Mouse (Mus musculus) G1E (cell line): ENCODE data around the gene Ntmt1. TPM values are rescaled to one million over a fixed set of nuclear protein-coding genes. Genes with fewer than 3 reads are reported as not detected.

ENCODE experiments used
- ATAC-seq: 2 replicates; pipeline ENCODE4 v1.8.0; 2016; ENCODE audit warnings: mild to moderate bottlenecking; ENCODE audit not compliant: insufficient number of reproducible peaks, poor library complexity, low FRiP score, severe bottlenecking; ENCODE audit errors: extremely low read depth
- DNase-seq: peaks from one replicate; pipeline ENCODE4 v3.0.0; 2012; ENCODE audit warnings: low spot score
- H3K27me3 ChIP-seq: 2 replicates; pipeline ENCODE4 v1.6.1; 2012; ENCODE audit warnings: mild to moderate bottlenecking, low read length, inconsistent platforms; ENCODE audit not compliant: insufficient read depth
- H3K36me3 ChIP-seq: replicated peaks from 2 replicates; pipeline ENCODE3; 2012; ENCODE audit warnings: mild to moderate bottlenecking, inconsistent platforms
- H3K4me1 ChIP-seq: 2 replicates; pipeline ENCODE4 v1.6.1; 2012; ENCODE audit warnings: low read depth, low read length, inconsistent platforms, mixed read lengths; ENCODE audit not compliant: insufficient read depth
- H3K4me3 ChIP-seq: 2 replicates; pipeline ENCODE4 v1.5.1; 2012; ENCODE audit warnings: low read depth, mild to moderate bottlenecking, inconsistent platforms, low read length, moderate library complexity, mixed read lengths
- H3K9me3 ChIP-seq: replicated peaks from 2 replicates; pipeline ENCODE4 v1.6.1; 2012; ENCODE audit warnings: inconsistent platforms
- CTCF ChIP-seq: IDR thresholded peaks from 2 replicates; pipeline ENCODE4 v1.5.1; 2012; ENCODE audit warnings: low read depth, low read length, inconsistent platforms, mixed read lengths
- GATA1 ChIP-seq: IDR thresholded peaks from 2 replicates; pipeline ENCODE4 v1.6.1; 2012; ENCODE audit warnings: borderline replicate concordance, low read length, inconsistent platforms, mixed read lengths
- GATA2 ChIP-seq: IDR thresholded peaks from 2 replicates; pipeline ENCODE4 v1.6.1; 2012; ENCODE audit warnings: low read depth, low read length, inconsistent platforms, borderline replicate concordance
- POLR2AphosphoS5 ChIP-seq: IDR thresholded peaks from 2 replicates; pipeline ENCODE4 v1.6.1; 2012; ENCODE audit warnings: low read depth, low read length, inconsistent platforms; ENCODE audit not compliant: insufficient replicate concordance
- TAL1 ChIP-seq: conservative IDR thresholded peaks from 2 replicates; pipeline ENCODE4 v1.6.1; 2012; ENCODE audit warnings: low read depth, low read length, inconsistent platforms, mixed read lengths
- polyA plus RNA-seq: library from polyadenylated mRNA; stranded (reverse); fragments of >175 nt; gene quantifications from 2 replicates; pipeline ENCODE4 v1.2.3, GENCODE M21; 2012
- total RNA-seq, 2 experiments: library from RNA; stranded (forward) in 1 of 2; stranded (reverse) in 1 of 2; fragments of 200-1000 nt in 1 of 2; fragments of >200 nt in 1 of 2; fragmentation: Nextera tagmentation in 1 of 2; gene quantifications; 2 replicates each; pipeline ENCODE4 v1.2.3; 2014 to 2017

Gene Ntmt1
- total and polyA plus RNA-seq, 3 experiments: 18.9 to 66.9 (median 29.4) TPM

- no peak for ATAC-seq
- H3K36me3 ChIP-seq: no peaks in the 10 kb centered on the region
- TF ChIP-seq GATA1 (no peak), TAL1 (no peak), GATA2 (no peak), POLR2AphosphoS5 (no peak), CTCF (no peak)
- peaks cover 48% of the 10 kb centered on the region for H3K4me1 ChIP-seq
- peaks cover 26% of the 10 kb centered on the region for H3K27me3 ChIP-seq
- H3K4me3 ChIP-seq: no peak overlapping the region
- peaks cover 5% of the 10 kb centered on the region for H3K9me3 ChIP-seq
- DNase-seq: no peak
These were observed 41.2 kb upstream of the Ntmt1 start for GRCm38 (mm10) chr2:30766446-30766845.

- TF ChIP-seq TAL1 (no peak), CTCF (no peak), GATA2 (no peak), POLR2AphosphoS5 (no peak), GATA1 (no peak)
- Histone ChIP-seq H3K4me3 (no peak overlapping the region), H3K9me3 (peaks cover 5% of the 10 kb centered on the region), H3K4me1 (peaks cover 60% of the 10 kb centered on the region), H3K36me3 (no peaks in the 10 kb centered on the region), H3K27me3 (peaks cover 25% of the 10 kb centered on the region)
- no peak for ATAC-seq
- no peak for DNase-seq
These were observed 39.9 kb upstream of the Ntmt1 start for GRCm38 (mm10) chr2:30767626-30768240.

GRCm38 (mm10) chr2:30768529-30768928, 39.1 kb upstream of the Ntmt1 start:
- no peak for TF ChIP-seq POLR2AphosphoS5
- no peak for TF ChIP-seq TAL1
- TF ChIP-seq GATA2: no peak
- TF ChIP-seq GATA1: no peak
- no peak for TF ChIP-seq CTCF
- peaks cover 5% of the 10 kb centered on the region for H3K9me3 ChIP-seq
- ATAC-seq (no peak), DNase-seq (no peak)
- H3K27me3 ChIP-seq: peaks cover 21% of the 10 kb centered on the region
- H3K4me3 ChIP-seq: no peak overlapping the region
- no peaks in the 10 kb centered on the region for H3K36me3 ChIP-seq
- peaks cover 68% of the 10 kb centered on the region for H3K4me1 ChIP-seq

GRCm38 (mm10) chr2:30769187-30769586, 38.4 kb upstream of the Ntmt1 start:
- no peak overlapping the region; the same call in 1 of the 2 replicates for H3K4me3 ChIP-seq
- TF ChIP-seq GATA1: no peak
- TF ChIP-seq GATA2: no peak
- TF ChIP-seq CTCF: no peak
- TF ChIP-seq TAL1: no peak
- TF ChIP-seq POLR2AphosphoS5: no peak
- DNase-seq (peak; percentile 73), ATAC-seq (no peak)
- H3K27me3 ChIP-seq: peaks cover 21% of the 10 kb centered on the region
- peaks cover 2% of the 10 kb centered on the region for H3K36me3 ChIP-seq
- H3K9me3 ChIP-seq: peaks cover 5% of the 10 kb centered on the region
- peaks cover 75% of the 10 kb centered on the region for H3K4me1 ChIP-seq

GRCm38 (mm10) chr2:30771368-30771805, 36.2 kb upstream of the Ntmt1 start:
- no peaks in the 10 kb centered on the region for H3K9me3 ChIP-seq
- H3K4me1 ChIP-seq: peaks cover 80% of the 10 kb centered on the region
- peaks cover 16% of the 10 kb centered on the region for H3K27me3 ChIP-seq
- peaks cover 2% of the 10 kb centered on the region for H3K36me3 ChIP-seq
- ATAC-seq: no peak
- peak overlapping the region; percentile 72 for H3K4me3 ChIP-seq
- no peak for TF ChIP-seq GATA2
- no peak for TF ChIP-seq TAL1
- no peak for TF ChIP-seq CTCF
- no peak for TF ChIP-seq GATA1
- TF ChIP-seq POLR2AphosphoS5: no peak
- peak; percentile 34 for DNase-seq

GRCm38 (mm10) chr2:30771806-30772460, 35.7 kb upstream of the Ntmt1 start:
- H3K9me3 ChIP-seq: no peaks in the 10 kb centered on the region
- H3K36me3 ChIP-seq: peaks cover 2% of the 10 kb centered on the region
- H3K4me1 ChIP-seq: peaks cover 77% of the 10 kb centered on the region
- peaks cover 11% of the 10 kb centered on the region for H3K27me3 ChIP-seq
- peak; percentile 72 for ATAC-seq
- peak; percentile 87 for DNase-seq
- TF ChIP-seq GATA1: no peak
- TF ChIP-seq TAL1: peak; percentile 78
- TF ChIP-seq POLR2AphosphoS5: no peak
- TF ChIP-seq GATA2: no peak
- no peak for TF ChIP-seq CTCF
- peak overlapping the region; percentile 72 for H3K4me3 ChIP-seq
